Mouse (Mus musculus): ENCODE results near the gene Ppih.

DNA sequence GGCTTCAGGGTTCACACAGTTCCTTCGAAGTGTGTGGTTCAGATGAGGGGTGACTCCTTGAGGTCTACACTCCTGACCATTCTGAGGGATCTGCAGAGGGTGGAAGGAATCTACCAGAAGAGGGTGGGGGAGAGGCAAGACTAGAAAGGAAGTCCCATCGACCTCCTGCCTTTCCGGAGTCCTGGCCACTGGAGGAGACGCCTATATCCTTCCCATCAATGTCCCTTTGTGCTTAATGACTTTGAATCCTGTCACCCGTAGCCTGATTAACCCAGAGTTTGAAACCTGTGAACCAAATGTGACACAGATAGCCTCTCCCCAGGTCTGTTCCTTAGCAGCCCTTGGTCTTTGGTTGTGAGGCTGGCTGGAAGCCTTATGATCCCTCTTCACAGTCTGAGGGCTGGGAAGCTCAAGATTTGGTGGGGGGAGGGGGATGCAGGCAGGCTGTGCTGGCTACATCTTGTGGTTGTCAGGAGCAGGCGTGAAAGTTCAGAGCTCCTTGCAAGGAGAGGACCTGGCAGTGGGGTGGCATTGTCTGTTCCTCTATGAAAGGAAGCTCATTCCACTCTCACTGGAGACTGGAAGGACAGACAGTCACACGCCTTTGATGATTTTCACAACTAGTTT, 59.1 kb downstream of the Ppih start:
- TF ChIP-seq CTCF (IDR thresholded peaks at IDR 0.05; ENCODE audit: low read depth) (no peak), EP300 (IDR thresholded peaks at IDR 0.05; ENCODE audit: low read depth) (no peak)

Measured in liver, embryonic 14.5 days (tissue).